Mouse (Mus musculus) cerebellum, postnatal 4 days (tissue): ENCODE data around the gene Slc5a11.
A peak's percentile ranks its signal among the peaks of the same experiment; 100 is the strongest.

Experiments used
- DNase-seq, 2 experiments: peaks; one replicate each; pipeline ENCODE4 v3.0.0; 2022; ENCODE audit warnings: low spot score in 2 of 2, mixed read lengths in 1 of 2

Gene Slc5a11

DNA sequence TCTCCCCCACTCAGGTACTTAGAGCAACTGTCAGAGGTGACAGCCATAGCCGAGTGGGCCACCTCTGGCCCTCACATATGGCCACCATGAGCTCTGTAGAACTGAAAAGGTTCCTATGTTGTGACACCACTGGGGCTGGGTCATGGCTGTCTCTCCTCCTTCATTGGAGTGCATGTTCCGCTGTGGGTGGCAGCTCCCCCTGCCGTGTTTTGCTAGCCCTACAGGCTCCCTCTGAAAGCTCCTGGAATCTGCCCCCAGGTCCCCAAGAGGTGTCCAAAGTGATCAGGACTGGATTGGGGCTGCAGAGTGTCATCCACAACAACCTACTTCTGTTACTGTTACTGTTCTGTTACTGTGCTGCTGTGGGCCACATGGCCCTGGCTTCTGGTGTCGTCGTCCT, 2.3 kb upstream of the Slc5a11 start:
- no peak for DNase-seq

DNA sequence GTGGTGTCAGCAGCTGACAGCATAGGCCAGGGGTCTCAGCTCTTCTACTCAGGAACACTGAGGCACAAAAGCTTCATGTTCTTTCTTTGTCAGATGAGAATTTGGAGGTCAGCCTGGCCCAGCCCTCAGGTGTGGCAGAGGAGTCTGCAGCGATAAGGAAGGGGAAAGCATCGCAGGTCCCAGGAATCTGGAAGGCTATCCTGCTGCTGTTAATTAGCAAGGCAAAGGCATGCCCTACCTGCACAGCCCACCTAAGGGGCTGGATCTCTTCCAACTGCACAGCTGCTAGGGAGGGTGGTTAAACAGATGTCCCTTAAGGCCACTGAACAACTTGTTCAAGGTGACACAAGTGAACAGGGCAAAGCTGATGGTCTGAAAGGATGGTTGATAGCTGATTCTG, 558 bp downstream of the Slc5a11 start:
- no peak for DNase-seq

DNA sequence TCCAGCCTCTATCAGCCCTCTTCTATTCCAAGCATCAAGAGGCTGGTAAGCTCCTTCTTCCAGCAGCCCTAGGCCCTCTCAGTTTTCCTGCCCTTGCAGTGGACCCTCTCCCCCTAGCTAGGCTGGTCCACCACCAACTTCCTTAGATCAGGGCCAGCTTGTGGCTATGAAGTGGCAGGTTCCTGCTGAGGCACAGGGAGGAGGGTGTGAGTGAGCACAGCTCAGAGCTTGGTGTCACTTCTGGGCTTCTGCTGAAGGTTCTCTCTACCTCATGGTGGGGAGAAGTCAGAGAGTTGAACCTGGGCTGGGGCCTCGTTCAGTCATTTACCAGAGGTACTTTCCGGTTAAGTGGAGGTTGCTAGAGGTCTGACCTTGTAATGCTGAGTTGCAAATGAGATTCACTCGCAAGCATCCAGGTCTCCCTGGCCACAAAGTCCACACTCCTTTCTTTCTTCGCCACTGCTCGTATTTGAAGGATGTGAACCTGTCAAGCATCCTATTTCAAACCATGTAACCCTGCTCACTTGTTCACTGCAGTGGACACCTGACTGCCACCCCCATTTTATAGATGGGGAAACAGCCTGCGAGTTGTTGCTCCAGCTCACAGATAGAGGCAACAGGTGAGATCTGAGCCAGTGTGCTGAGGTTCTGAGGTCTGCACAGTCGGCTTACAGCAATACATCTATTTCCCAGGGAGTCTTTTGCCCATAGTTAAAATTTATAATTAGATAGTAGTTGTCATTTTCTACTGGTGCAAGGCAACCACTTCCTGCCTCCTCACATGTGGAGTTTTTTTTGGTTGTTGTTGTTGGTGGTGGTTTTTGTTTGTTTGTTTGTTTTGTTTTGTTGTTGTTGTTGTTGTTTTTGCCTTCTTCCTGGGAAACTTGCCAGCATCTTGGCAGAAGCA, 3.1 kb downstream of the Slc5a11 start:
- no peak for DNase-seq

DNA sequence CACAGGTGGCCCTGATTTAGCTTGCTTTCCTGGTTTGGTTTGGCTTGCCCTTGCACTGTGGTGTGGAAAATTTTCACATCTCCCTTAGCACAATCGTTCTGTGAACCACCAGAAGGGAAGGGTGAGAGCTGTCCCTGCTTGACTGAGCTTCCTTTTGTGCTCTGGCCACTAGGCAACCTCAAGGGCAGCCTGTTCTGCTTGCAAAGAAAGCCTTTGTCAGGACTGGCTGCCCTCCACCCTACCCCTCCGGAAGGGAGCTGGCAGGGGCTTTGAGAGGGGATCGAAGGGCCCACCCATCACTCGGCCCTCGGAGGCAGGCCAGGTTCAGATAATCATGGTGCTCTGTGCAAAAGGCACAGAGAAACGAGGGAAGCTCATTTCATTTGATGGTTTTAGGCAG, 4.0 kb downstream of the Slc5a11 start:
- peak in 1 of 2 experiments; percentile 8 for DNase-seq

DNA sequence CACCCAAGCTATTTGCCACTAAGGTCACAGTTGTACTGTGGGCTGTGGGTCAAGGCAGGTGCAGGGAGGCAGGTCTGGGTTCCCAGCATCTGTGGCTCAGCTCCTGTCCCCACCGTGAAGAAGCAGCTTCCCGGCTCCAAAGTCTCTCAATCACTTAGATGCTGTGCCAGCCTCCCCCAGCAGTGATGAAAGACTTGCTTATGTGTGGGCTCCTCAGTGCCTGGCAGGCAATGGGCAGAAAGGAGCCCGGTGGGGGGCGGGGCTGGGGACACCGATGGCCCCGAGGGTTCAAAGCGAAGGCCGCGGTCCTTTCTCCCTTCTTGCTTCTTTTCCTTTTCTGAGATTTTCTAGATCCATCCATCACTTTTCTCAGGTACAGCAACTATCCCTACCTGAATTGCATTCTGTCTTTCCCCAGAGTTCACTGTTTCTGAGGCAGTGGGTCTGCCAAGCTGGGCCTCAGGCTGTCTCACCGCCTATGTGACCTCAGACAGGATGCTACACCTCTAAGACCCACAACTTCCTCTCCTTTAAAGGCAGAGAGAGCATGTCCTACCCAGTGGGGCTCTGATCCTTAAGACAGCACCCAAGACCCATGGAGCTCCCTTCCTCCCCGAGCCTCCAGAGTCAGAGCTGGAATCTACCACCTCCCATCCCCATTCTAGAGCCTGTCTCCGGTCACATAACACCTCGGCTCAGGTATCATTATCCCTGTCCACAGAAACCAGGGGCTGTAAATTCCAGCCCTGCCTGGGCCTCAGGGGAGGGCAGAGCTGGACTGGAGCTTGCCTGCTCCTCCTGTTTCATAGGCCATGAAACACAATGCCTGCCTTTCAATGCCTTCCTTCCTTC, 5.4 kb downstream of the Slc5a11 start:
- no peak for DNase-seq

DNA sequence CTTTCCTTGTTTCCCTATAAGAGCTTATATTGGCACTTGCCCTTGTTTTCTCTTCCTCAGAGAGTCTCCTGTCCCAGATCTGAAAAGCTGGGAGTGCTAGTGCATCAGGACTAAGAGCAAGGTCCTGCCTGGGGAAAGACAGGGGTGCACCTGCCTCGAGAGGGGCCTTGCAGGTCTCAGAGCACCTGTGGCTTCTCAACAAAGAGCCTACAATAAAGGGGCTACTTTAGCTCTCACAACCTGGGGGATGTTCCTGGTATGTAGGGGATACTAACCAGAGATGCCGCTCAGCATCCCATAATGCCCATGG, 6.0 kb downstream of the Slc5a11 start:
- no peak for DNase-seq

DNA sequence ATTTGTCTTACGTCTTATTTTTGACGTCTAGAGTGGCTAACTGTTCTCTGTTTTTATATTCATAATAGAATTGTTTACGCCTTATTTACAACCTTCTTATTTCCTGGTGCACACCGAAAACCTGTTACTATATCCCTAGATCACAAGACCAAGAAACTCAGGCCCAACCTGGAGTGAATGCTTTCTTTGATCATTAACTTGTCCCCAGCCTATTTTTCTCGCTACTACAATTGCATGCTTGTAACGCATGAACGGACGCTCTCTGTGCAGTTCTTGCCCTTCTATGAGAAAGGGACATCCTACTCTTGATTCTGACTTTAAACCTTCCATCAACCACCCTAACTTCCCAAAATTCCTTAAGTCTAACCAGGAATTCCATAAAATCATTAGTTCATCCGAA, 9.5 kb downstream of the Slc5a11 start:
- no peak for DNase-seq

DNA sequence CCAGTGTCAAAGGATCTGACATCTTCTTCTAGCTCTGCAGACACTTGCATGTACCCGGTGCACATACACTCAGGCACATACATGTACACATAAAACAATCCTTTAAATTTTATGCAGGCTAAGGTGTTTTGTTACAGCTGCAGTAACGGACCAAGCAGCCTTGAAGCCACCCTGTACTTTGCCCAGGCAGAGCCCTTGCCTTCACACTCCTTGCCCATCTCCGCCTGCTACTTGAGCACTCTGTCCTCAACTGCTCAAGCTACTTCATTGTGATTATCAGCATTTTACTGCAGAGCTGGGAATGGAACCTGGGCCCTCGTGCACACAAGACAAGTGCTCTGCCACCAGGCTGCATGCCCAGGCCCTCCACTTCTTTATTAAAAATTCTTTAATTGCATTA, 10.6 kb downstream of the Slc5a11 start:
- DNase-seq = no peak

DNA sequence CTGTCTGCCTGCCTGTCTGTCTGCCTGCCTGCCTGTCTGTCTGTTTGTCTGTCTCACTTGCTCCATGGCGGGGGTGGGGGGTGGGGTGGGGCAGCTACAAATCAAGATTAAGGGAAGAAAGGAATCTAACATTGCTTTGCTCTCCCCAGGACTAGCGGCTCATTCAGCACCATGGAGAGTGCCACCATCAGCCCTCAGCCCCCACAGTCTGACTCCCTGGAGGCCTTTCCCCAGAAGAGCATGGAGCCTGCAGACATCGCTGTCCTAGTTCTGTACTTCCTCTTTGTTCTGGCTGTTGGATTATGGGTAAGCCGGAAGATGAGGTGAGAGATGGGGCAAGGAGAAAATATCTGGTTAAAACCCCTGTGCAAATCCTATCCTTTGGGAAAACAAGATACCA, 20.9 kb downstream of the Slc5a11 start:
- no peak for DNase-seq

DNA sequence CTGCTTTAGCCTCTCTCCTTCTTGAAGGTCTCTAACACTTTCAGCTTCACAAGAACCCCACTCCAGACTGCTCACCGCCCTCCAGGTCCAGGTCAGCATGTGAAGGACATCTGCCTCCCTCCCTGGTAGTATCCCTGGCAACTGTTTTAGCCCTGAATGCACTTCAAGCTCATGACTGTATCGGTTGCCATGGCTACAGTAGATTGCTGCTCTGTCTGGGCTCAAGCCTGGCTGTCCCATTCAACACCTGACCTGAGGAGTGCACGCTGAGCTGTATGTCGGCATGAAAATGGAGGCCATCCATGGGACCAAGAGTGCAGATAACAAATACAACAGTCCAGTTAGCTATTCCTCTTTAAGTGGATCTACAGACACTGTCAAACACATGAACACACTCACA, 24.0 kb downstream of the Slc5a11 start:
- no peak for DNase-seq

DNA sequence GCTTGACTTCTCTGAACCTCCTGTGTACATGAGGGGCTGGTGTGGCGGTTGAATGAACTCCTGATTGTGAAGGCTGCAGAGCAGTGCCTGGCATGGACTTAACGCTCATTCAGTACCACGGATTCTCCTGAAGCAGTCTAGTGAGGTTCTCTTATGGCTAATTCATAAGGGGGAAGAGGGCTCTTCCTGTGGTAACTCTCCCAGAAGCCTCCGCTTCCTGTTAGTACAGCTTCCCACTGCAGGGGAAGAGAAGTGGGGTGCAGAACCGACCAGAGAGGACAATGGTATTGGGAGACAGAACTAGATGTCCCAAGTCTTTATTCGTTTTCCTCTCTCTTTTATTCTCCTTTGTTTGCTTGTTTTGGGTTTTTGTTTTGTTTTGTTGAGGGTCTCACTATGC, 25.5 kb downstream of the Slc5a11 start:
- no peak for DNase-seq

DNA sequence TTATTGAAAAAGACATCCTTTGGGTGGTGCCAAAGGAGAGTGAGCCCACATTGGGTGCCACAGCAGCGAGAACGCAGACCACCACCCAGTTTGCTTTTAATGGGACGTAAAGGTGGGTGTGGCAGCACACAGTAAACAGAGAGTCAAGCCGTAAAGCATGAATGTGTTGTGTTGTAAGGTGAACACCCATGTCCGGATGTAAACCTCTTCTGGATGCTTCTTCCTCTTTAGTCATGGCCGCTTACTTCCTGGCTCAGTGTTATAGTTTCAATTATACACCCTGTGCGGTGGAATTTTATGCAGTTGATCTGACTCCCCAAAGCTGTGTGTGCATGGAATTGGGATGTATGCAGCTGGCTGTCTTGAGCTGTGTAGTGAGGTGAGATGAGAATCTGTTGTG, 27.7 kb downstream of the Slc5a11 start:
- DNase-seq = no peak

DNA sequence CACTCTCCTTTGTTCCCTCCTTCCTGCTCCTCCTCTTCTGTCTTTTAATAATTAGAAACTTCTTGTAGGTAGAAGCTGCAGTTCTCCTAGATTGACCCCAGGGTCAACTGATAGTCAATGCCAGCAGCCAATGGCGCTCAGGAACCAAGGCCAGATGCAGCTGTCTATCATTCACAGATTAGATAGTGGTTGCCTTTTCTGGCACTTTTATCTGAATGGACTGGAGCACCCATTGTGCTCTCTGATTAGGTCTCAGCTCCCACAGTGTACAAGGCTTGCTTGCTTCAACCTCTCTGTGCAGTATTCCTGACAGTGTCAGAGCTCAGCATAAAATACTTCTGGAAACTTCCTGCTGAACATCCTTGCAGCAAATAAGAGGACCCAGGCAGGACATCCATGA, 30.3 kb downstream of the Slc5a11 start:
- no peak for DNase-seq

DNA sequence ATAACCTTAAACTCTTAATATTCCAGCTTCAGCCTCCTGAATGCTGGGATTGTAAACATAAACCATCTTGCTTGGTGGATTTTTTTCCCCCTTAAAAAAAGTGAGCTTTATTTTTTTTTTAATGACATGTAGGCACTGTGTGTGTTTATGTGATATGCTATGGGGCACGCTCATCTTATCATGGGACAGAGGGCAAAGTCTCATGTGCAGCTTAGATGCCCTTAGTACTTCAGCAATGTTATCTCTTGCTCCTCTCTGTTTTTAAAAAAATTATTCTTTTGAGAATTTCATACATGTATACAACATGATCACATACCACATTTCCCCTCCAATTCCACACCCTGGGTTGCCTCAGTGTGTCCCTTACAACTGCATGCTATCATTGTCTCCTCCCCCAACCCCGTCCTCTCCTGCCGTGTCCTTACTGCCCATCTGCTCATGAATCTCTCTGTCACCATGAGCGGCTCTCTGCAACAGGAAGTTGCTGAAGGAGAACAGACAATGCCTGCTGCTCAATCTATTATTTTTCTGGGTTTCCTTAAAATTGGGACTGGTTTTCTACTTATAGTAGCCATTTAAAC, 32.0 kb downstream of the Slc5a11 start:
- DNase-seq = no peak

DNA sequence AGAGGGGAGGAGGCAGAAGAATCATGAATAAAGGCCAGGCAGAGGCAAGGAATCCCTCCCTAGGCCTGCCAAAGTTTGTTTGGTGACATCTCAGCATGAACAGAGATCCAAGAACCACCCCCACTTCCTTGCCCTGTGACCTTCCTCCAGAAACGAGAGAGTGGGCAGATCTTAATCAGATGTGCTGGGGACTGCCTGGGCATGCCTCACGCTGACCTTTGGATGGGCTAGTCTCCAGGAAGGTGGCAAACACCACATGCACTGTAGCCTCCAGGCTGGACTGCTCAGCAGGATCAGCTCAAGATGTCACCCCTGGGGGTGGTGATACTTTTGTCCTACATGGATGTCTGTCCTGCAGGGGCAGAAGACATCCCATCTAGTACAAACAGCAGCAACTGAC, 33.6 kb downstream of the Slc5a11 start:
- no peak for DNase-seq

DNA sequence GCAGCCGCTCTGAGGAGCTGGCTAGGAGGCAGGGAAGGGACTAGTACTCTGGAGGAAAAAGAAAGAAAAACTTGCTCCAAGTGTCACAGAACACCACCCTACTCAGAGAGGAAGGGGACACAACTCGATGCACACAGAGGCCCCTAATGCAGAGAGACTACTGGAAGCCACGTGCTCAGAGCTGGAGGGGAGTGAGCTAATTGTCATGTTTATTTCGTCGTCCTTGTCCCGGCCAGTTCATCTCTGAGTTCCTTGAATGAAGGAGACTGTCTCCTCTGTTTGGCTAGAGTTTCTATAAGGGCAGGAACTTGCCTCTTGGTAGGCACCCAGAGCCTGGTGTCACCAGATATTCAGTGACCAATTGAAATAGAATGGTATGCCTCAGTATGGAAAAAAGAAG, 36.8 kb downstream of the Slc5a11 start:
- no peak for DNase-seq

DNA sequence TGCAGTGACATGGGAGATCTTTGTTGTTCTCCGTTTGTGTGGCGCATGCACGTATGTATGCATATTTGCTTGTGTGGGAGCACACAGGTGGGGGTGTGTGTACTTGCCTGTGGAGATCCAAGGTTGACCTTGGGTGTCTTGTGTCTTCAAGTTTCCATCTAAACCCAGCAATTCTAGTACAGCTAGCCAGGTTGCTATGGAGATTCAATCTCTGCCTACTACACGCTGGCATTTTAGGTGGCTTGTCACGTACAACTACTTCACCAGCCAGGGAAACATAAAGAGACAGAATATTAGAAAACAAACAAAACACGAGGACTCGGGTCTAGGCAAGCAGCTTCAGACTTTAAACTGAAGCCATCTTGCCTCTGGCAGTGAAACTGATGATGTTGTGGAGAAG, 38.8 kb downstream of the Slc5a11 start:
- DNase-seq = no peak

DNA sequence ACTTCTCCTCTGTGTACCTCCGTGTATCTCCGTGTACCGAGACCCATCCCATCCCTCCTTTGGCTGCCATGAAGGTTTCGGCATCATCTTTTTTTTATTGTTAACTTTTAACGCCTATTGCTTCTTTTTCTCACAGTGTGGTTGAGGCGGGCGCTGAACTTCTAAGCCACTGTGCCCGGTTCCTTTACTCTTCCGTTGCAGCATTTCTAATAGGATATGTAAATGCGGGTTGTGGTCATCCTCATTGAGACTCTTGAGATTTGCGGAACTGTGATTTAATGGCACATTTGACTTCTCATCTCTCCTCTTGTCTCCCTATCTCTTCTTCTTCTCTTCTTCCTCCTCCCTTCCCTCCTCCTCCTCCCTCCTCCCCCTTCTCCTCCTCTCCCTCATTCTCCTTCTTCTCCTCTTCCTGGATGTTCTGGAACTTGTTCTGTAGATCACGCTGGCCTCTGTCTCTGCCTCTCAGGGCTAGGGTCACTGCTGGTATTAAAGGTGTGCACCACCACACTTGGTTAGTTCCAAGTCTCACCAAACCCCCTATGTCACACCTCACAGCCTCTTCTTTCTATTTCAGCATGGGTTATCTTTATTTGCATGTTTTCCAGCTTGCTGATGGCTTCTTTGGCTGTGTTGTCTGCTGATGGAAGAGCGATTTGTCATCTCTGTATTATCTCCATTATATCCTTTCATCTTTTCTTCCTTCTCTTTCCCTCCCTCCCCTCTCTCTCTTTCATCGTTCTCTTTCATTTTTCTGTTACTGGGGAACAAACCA, 39.8 kb downstream of the Slc5a11 start:
- DNase-seq = no peak

DNA sequence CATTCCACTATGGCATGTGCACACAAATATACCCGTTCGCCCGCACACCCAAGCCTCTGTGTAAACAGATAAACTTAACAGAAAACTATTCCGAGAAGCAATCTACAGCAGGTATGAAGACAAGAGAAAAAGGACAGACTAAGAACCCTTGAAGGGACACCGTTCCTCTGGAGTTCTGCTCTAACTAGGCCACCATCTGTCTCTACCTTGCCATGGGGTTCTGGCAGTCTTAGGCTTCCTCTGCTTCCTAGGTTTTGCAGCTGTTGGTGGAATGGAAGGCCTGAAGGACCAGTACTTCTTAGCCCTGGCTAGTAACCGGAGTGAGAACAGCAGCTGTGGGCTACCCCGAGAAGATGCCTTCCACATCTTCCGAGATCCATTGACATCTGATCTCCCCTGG, 43.5 kb downstream of the Slc5a11 start:
- no peak for DNase-seq

DNA sequence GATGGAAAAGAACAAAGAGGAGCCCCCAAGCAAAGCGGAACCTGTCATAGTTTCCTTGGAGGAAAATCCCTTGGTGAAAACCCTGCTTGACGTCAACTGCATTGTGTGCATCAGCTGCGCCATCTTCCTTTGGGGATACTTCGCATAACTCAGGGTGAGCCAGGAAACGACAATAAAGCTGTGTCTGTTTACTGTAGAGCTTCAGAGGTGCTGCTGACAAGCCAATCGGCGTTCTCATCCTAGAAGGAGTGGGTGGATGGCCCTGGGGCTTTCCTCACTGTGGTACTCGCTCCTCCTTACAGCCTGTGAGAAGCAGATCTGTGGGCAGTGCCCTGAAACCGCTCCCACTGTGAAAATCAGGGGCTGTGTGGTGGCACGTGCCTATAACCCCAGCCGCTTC, 58.5 kb downstream of the Slc5a11 start:
- no peak for DNase-seq

DNA sequence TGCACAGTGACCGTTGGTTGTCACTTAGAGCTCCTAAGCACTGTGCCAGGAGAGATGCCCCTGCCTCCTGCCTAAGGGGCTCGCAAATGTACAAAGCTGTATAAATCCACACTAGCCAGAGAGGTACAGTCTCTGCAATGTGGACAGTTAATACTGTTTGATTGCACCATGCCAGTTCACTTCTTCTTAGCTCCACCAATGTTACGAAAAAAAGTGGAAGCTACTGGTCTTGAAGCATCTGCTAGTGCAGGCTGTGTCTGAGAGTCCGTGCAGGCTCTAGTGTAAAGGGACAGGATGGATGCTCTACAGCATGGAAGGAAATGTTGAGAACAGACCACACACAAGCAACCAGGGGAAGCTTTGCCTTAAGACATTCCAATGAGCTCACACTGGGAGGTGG, 62.0 kb downstream of the Slc5a11 start:
- DNase-seq = no peak

DNA sequence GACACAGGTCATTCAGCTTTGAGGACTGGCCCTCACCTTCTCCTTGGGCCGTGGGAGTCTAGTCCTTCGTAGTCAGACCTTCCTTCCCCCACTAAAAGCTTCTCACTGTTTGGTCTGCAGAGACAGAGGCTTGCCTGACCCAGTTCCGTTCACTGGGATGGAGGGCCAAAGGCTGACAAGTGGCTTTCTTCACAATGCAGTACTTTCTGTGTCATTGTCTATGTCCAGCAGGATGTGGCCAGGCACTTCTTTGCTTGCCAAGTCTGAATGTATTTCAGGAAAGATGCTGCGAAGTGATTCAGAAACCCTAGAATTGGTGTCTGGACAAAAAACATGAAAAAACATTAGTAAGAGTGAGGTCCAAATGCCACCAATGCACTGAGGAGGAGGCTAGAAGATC, 65.2 kb downstream of the Slc5a11 start:
- DNase-seq = no peak
